Mouse (Mus musculus): ENCODE measurements at regions not wholly inside any gene's neighbourhood (a gene's known extent, or its start where the extent isn't known, plus 50 kb on each side); places are given as distances from the start of the nearest gene placed in this dataset.

- TF ChIP-seq CTCF (IDR thresholded peaks at IDR 0.05) (no peak), EP300 (IDR thresholded peaks at IDR 0.05) (no peak)
Measured at GRCm38 (mm10) chr7:69949647-69950121, 416.9 kb downstream of the Nr2f2 start.

Data from lung, postnatal 0 days (tissue).